Mouse (Mus musculus): ENCODE measurements at regions not wholly inside any gene's neighbourhood (a gene's known extent, or its start where the extent isn't known, plus 50 kb on each side); places are given as distances from the start of the nearest gene placed in this dataset.
"Not testable (repeated sequence)": the region's sequence is repeated elsewhere in the genome, so short reads cannot be mapped to it uniquely, and the experiment has no call there.

DNA sequence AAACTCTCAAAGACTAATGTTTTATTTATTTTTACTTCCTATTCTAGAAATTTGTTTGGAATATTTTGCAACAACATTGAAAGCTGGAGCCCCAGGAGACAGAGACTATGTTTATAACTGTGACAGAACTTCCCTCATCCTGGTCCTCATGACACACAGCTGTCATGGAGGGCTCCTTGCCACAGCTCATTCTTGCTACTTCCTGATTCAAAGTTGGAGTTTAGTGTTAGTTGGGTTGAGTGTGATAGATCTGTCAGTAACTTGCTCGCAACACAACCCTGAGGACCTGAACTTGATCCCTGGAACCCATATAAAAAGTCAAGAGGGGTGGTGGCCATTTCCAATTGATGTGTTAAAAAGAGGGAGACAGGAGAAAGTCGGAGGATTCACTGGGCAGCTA, 328.3 kb upstream of the Nox3 start:
- no peak for DNase-seq (ENCODE audit: low read depth, low spot score)

DNA sequence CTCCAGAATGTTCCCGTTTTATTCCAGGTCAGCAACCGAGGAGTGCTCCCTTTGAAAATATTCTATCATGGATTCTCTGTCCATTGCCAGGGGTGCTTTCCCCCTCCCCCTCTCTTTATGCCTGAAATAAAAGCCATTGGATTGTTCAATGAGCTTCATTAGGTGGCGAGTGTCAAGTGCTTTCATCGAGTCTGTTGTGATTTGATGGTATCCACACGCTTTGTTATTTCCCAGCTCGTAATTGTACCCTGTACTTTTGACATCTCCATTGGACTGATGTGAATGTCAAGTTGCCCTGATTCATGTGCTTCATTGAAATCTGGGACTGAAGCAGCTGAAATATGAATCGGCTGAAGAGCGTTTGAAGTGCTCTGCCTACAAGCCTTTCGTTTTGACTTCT, 333.1 kb upstream of the Nox3 start:
- DNase-seq (ENCODE audit: low read depth, low spot score) = no peak

DNA sequence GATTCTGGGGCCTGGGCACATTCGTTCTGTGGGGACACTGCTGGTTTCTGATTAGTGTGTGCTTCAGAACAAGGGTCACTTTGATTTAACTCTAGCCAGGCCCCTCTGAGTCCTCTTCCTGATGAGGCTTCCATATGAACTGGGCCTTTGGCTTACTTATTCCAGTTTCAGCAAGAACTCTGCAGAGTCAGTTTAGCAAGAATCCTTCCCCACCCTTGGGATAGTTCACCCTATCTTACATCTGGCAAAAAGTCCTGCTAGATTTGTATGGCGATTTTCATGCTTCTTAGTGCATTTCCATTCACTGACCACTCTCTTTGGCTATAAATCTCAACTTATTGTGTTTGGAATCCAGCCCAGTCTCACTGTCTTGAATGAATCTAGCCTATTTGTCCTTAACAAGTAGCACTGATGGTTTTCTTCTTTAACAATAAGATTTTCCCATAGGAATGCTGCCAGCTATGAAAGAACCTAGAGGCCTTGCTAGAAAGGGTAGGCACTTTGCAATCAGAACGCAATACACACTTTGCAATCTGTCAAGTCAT, 338.8 kb upstream of the Nox3 start:
- DNase-seq (ENCODE audit: low read depth, low spot score) = no peak

DNA sequence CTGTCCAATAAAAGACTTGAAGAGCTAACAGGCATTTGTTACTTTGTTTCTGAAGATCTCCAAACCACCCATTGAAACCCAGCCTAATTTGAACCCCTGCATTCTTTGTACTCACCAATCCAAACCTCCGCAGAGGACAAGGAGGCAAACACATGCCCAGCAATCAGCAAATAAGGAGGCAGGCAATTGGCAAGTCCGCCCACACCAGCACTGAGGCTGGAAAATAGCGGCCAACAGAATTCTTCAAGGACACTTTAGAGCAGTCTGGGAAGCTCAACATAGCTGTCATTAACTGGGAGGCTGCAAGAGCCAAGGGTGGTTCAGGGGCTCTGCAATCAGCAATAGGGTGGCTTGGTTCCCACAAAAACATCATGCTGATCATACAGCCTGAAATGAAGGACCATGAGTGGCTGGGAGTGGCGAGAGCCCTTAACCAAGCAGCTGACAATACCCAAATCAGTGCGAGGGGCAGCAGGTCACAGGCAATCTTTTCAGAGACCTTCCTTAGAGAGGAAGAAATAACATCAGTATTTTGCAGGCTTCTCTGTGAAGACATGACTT, 344.1 kb upstream of the Nox3 start:
- peak; percentile 21 for DNase-seq (ENCODE audit: low read depth, low spot score)

DNA sequence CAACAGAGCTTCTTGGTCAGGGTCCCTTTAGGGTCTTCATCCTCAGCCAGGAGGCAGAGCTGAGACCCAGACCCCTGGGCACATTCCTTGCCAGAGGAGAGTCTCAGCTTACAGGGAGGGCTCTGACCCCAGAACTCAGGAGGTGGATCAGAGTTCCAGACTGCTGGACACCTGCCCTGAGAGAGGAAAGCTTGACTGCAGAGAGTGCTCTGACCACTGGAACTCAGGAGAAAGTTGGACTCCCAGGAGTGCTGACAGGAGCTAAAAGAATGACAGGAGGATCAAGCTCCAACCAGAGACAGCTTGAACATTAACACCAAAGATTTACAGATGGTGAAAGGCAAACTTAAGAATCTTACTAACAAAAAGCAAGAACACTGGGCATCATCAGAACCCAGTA, 364.1 kb upstream of the Nox3 start:
- not testable (repeated sequence) for DNase-seq (ENCODE audit: low read depth, low spot score)

DNA sequence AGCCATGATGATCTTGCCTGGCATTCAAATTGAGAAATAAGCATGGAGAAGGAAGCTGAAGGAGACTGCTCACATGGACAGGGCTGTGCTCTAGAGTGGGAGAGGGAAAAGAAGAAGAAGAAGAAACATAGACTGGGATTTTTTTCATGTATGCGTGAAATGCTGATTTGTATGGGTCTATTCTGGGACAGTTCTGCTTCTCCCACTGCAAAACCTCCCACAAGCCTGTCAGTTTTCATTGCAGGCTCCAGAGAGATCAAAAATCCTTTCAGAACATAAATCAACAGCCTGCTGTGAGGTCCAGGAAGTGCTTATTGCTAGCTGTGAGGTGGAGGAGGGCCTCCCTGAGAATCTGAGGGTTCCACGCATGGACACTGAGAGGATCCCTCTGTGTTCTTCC, 377.3 kb upstream of the Nox3 start:
- no peak for DNase-seq (ENCODE audit: low read depth, low spot score)

DNA sequence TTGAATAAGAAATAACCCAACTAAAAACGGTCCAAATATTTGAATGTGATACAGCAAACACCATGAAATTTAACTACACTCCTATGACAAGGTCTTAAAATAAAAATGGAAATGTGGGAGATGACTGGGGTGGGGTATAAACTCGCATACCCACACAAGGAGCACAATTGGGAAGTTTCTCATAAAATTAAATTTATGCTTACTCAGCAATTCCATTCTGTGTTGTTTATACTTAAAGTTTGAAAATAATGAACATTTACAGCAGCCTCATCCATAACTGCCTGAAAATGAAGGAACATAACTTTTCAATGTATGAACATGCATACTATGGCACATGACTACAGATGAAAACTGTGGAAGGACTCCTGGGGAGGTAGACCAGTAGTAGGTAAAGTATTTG, 384.5 kb upstream of the Nox3 start:
- no peak for DNase-seq (ENCODE audit: low read depth, low spot score)

DNA sequence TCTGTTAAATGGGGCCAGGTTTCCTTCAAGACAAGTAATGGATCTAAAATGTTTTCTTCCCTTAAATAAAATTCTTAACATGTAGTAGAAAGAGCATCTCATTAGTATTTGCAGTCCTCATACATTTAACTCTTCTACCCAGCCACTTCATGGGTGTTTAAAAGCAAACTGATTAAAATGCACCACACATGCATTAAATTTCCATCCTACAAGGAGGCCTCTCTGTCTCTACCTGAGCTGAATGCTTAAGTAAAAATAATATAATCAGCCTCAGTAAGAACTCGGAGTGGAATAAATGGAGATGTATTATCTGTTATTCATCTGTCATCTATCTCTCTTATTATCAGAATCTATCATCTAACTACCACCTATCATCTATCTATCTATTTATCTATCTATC, 398.6 kb upstream of the Nox3 start:
- DNase-seq (ENCODE audit: low read depth, low spot score) = no peak

DNA sequence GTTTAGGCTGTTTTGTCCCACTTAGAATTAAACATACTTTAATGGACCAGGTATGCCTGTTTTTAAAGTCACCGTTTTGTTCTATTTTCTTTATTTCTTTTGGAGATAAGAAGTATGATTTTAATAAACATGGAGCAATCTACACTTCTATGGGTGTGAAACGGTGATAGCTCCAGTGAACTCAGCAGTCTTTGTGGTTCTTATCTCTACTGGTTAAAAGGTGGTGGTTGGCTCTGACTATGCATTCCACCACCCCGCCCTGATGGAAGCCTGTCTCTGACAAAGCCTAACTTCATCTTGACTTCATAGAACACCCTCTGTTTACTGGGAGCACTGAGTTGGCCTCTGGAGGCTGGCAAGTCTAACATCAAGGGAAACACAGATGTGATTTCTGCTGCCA, 407.3 kb upstream of the Nox3 start:
- DNase-seq (ENCODE audit: low read depth, low spot score) = no peak

DNA sequence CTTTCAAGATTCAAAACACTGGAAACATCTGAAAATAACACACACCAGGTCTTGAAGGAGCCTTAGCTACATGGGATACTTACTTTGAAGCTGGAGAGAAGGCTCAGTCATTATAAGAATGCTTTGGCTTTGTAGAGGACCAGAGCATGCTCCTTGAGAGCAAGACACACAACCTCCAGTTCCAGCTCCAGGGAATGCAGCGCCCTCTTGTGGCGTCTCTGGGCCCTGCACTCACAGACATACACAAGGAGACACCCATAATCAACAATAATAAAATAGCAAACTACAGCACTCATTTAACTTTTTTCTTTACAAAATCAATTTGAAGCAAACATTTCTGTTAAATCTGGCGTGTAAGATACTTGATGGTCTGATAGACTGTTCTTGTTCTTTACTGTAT, 413.2 kb upstream of the Nox3 start:
- DNase-seq (ENCODE audit: low read depth, low spot score) = peak; percentile 53

DNA sequence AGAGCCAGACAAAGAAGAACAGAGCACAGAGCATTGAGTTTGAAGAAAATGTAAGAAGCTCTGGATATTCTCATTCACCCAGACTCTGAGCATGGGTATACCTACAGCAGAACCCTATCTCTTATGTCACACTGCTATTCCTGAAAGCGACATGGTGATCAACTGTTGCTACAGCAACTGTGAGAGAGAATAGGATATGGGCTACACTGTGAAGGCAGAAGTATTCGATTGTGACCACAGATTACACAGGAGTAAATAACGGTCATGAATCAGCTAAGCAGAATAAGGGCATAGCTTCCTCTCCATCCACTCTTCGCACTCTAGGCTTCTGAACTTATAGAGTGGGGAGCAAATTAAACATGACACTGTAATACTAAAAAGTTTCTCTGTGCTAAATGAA, 417.0 kb upstream of the Nox3 start:
- DNase-seq (ENCODE audit: low read depth, low spot score) = no peak

DNA sequence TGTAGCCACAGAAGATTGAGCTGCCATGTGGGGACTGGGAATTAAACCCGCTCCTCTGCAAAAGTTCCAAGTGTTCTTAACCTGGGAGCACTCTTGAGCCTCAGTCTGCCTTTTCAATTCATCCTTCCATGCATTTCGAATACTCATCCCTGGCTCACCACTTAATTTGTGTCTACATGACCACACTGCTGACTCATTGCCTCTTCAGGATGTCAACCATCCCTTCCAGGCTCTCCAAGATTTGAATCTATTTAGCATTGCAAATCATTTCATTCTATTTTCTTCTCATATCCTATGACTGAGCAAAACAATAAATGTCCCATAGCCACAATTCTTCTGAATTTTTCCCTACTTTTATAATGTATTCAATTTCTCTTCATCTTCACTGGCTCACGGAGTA, 420.4 kb upstream of the Nox3 start:
- no peak for DNase-seq (ENCODE audit: low read depth, low spot score)

DNA sequence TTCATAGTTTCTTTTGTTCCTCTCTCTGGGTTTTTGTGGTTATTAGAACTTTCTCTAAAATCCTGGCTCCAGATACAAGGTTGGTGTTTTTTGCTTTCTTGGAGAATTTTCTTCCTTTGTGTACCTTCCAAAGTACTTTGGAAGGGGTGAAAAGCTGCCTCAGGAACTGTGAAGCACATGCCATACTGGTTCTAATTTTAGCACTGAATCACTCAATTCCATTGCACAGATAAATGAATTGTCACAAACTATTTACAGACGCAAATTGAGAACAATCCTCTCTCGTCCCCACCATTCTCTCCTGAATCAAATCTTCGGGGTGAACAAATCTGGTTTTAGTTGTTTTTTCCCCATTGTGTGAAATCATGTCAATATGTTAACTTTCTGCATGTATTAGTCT, 437.6 kb upstream of the Nox3 start:
- no peak for DNase-seq (ENCODE audit: low read depth, low spot score)

DNA sequence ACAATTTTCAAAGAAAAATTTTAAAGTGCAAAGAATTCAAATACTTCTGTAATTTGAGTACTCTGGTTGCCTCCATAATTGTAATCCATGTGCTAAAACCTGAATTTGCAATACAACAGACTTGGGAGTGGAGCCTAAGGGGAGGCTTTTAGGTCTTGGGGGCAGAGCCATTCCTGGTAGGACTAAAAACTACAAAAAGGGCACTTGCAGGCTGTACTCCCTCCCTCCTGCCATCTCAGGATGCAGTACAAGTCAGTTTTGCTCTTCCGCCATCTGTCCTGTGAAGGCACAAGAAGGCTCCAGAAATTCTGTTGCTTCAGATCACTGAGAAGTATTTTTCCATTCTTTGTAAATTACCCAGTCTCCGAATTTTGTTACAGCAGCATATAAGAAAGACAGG, 467.4 kb upstream of the Nox3 start:
- DNase-seq (ENCODE audit: low read depth, low spot score) = peak; percentile 47

DNA sequence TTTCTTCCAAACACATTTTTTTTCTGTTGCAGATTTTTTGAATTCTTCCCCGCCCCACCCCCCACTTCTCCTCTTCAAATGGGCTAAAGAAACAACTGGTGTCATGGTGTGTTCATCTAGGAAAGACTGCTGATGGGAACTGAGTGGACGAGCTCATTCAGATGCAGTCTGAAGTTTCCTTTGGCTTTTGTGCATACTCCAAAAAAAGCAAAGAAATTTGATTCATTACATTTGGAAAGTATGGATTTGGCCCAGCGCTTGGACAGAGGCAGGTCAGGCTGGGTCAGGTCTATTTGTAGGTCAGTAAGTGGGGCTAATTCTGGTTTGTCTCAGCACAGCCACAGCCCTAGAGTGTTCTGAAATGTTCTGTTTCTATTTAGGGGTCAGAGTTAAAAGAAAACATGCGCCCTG, 477.9 kb upstream of the Nox3 start:
- peak; percentile 42 for DNase-seq (ENCODE audit: low read depth, low spot score)

DNA sequence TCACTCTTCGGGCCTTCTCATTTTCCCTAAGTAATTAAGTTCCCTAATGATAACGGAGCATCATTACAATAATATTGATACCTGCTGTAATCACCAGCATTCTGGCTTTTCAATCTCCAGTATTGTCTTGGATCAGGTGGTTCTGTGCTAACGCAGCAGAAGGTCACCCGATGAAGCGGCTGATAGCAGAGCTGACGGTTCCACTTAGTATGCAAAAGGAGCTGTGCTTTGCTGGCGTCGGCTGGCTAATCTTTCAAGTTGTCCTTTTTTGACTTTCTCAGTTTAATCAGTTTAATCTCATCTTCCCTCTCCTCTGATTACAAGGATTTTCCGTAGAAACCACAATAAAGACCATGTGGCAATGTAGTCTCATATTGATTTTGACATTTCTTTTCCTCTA, 478.9 kb upstream of the Nox3 start:
- DNase-seq (ENCODE audit: low read depth, low spot score) = no peak

DNA sequence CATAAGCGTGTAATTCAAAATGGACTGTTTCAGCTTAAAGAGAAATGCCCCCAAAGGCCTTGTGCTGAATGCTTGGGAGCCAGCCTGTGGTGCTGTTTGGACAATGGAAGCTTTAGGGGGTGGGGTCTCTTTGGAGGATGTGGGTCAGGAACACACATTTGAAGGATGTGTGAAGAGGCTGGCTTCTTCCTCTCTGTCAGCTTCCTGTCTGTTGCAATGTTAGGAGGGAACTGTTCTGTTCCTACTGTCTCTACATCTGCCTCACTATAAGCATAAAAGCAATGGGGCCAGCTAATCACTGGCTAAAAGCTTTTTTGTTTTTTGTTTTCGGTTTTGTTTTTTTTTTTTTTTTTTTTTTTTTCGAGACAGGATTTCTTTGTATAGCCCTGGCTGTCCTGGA, 480.5 kb upstream of the Nox3 start:
- DNase-seq (ENCODE audit: low read depth, low spot score) = no peak

DNA sequence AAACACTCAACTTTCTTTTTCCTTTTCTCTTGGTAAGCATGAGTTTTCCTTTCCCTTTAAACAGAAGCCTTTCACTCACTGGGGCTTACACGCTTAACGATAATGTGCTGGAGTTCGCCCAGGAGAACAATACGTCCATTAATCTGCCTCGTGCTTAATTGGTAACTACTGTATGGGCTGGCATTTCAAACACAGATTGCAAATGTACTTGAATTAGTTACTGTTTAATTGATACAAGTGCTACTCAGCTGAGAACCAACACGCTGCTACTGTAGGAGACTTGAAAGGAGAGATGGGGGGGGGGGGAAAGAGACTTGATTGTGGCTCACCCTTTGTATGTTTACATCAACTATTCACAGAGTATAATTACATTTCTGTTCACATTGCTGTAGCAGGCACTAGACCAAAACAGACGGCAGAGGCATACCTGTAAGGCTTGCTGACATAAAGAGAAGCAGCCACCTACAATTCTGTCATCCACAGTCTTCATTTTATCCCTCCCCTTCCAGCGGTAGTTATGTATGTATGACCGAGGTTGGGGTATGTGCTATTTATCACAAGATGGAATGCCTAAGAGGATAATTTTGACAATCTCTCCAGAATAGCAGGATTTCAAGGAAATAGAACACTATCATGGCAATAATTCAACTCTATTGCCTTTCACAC, 481.6 kb upstream of the Nox3 start:
- no peak for DNase-seq (ENCODE audit: low read depth, low spot score)

DNA sequence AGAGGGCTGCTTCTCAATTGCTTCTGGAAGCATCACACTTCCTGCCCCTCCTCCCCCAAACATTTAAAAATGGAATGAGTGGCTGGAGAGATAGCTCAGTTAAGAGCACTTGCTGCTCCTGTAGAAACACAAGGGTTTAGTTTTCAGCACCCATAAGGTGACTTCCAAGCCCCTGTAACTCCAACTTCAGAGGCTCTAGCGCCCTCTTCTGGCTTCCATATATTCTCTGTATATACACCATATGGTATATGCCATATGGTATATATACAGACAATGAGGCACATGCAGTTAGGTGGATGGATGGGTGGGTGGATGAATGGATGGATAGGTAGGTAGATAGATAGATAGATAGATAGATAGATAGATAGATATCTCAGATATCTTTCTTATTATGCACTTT, 483.2 kb upstream of the Nox3 start:
- DNase-seq (ENCODE audit: low read depth, low spot score) = peak; percentile 59

DNA sequence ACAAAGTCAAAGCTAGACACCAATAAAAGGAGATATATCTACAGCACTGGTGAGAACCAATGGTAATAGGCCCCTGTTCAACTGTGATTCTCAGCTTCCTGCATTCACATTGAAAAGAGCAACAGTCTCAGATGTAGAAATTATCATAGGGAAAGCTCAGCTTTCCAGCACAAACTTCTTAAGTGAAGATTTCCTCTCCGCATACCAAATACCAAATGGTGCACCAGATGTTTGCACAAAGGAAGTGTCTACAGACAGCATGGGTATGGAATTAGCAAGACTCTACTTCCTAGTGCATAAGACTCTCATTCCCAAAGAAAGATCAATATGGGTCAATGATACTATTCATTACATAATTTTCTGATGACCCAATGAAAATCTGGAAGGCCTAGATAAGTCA, 486.0 kb upstream of the Nox3 start:
- no peak for DNase-seq (ENCODE audit: low read depth, low spot score)

DNA sequence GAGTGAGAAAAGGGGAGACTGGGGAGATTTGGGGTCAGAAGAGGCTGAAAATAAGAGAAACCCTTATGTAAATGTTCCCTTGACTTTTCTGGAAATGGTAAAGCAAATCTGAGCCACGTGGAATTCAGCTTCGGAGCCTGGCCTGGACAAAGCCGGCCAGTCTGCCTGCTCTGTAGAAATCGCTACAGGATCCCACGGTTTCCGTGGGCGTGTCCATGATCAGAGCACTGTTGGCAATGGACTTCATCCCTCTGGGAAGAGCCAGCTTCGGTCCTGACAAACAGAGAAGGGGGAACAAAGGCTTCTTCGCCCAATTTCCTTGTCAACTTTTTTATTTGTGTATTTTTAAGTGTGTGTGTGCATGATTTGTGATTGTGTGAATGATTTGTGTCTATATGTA, 490.7 kb upstream of the Nox3 start:
- DNase-seq (ENCODE audit: low read depth, low spot score) = no peak

DNA sequence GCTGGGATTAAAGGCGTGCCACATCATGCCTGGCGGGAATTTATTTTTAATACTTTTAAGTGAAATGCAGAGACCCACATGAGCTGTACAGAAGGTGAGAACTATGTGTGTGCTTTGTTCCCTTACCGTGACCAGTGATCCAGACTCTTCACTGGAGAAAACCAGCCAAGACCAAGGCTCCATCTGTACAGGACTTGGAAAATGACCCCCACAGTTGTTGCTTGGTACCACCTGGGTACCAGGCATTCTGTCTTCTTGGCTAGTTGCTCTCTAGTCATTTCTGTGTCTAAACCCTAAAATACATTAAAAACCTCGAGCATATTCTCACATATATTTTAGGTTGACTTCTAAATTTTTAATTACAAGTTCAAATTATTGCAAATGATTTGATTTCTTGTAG, 491.5 kb upstream of the Nox3 start:
- DNase-seq (ENCODE audit: low read depth, low spot score) = no peak

DNA sequence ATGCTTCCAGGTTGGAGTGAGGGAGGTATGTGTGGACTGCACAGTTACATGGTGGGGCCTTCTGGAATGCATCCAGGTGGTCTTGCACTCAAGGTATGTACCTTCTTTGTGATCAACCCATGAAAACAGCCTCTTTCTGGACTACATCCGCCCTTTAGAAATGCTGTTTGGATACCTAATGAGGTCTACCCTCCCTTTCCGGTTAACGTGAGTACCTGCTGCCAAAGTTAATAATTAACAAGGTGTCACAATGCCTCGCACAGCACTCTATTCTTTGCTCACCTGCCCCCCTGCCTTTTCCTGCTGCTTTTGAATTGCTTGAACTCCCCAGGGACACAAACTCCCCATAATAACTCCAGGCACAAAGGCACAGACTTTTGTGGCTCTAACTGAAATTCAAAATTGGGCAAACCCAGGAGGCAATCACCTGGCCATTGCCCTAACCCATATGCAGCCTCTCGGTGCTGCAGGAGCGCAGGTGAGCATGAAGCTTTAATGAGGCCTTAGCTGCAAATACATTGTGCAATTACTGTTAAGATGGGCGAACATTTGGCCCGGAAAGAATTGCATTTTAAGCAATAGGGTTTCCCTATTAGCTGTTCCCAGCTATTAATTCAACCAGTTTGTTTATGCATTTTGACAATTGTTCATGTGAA, 500.9 kb upstream of the Nox3 start:
- DNase-seq (ENCODE audit: low read depth, low spot score) = peak; percentile 71

All from R1 (cell line).